Mouse (Mus musculus): ENCODE results near the gene Rnase10.
"Not testable (repeated sequence)": the region's sequence is repeated elsewhere in the genome, so short reads cannot be mapped to it uniquely, and the experiment has no call there.

Rnase10 gene

DNA sequence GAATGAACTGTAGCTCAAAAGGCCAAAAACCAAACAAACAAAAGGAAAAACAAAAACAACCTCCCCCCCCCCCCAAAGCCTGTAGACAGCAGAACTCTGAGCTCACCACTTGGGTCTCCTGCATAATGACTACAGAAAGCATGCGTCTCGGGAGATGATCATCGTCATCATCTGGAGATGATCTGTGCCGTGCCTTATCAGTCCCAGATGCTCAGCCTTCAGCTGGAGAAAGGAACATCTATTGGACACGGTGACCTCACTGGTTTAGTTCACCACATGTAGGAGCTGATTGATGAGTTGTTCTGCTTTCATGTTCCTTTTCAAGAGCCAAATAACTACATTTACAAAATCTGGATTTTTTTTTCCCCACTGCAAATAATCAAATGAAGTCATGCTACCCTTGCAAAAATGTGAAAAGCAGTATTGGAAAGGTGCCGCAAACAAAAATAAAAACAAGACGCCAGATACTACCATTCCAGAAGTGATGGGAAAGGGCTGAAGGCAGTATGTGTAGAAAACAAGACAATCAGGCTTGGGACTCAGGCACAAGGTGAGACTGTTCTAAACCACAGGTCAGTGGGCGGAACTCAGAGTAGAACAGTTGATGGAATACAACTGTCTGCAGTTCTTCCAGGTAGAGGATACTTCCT, at the start of gene Rnase10:
TSS of gene Rnase10 (plus strand) at position 600 of the 650 bp plus-strand sequence.
- no peak for DNase-seq (ENCODE audit: low spot score in 2 of 2)

DNA sequence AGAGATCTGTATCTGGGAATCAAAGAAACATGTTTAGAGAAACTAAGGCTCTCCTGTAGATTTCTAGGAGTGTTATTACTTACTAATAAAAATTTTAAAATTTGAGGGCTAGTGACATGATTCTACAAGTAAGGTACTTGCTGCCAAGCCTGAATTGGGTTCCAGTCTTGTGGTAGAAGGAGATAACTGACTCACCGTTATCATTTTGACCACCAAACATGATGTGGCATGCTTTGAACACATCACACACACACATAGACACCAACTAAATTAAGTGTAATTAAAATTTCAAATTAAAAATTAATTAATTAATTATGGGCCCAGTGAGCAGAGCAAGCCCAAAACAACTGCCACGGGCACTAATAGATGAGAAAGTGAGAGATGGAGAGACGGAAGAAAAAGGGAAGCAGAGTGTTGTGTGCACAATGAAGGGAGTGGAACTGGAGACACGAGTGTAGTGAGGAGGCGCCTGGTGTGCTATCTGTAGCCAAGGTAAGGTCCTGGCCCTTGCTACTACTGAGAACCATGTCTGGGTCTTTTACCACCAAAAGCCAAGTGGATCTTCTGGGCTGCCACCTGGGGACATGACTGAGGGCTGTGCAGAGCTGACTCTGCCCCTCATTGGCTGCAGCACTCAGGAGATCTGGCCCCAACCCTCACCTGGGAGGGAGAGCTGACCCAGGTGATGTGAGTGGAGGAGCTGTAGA, 49.1 kb upstream of the Rnase10 start:
- not testable (repeated sequence) for DNase-seq (ENCODE audit: low spot score in 2 of 2)

DNA sequence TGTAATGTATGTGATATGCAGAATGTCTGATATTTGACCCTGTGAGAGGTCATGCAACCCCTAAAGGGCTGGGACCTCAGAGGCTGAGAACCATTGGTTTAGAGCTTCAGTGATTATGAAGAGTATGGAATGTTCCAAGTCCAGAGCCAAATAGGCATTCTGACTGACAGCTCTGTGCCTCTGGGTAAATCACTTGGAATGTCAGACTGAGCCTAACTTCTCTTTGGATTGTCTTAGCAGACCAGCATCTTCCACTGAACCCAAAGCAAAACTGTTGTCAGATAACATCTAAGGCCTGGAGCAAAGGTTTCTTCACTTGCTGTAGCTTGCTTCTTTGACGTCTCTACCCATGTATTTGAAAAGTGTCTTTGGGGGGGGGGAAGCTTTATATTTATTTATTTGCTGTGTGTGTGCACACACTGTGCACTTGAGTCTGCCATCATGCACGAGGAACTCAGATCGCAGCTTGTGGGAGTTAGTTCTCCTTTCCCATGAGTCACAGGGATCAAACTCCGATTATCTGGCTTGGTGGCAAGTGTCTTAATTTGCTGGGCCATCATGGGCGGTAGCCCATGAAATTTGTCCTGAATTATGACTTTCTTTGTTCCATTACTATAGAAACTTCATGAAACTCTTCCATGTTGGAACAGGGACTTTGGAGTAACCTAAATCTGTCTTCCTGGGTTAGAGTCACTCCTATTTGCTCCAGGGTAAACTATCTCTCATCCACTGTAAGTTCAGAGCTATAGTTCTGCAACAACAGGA, 39.2 kb upstream of the Rnase10 start:
- DNase-seq (ENCODE audit: low spot score in 2 of 2) = no peak

DNA sequence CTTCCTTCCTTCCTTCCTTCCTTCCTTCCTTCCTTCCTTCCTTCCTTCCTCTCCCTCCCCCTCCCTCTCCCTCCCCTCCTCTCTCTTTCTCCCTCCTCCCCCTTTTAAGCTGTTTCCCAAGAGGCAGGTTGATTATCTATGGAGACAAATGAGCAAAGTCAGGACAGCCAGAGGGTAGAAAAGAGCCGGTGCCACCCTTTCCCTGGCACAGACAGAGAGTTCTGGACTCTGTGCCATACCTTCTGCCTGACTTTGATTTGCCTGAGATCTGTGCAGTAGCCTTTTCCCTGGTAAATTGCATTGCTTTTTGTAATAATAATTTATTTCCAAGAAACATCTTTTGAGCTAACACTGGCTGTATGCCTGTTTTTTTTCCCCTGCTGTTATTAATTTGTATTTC, 38.5 kb upstream of the Rnase10 start:
- no peak for DNase-seq (ENCODE audit: low spot score in 2 of 2)

DNA sequence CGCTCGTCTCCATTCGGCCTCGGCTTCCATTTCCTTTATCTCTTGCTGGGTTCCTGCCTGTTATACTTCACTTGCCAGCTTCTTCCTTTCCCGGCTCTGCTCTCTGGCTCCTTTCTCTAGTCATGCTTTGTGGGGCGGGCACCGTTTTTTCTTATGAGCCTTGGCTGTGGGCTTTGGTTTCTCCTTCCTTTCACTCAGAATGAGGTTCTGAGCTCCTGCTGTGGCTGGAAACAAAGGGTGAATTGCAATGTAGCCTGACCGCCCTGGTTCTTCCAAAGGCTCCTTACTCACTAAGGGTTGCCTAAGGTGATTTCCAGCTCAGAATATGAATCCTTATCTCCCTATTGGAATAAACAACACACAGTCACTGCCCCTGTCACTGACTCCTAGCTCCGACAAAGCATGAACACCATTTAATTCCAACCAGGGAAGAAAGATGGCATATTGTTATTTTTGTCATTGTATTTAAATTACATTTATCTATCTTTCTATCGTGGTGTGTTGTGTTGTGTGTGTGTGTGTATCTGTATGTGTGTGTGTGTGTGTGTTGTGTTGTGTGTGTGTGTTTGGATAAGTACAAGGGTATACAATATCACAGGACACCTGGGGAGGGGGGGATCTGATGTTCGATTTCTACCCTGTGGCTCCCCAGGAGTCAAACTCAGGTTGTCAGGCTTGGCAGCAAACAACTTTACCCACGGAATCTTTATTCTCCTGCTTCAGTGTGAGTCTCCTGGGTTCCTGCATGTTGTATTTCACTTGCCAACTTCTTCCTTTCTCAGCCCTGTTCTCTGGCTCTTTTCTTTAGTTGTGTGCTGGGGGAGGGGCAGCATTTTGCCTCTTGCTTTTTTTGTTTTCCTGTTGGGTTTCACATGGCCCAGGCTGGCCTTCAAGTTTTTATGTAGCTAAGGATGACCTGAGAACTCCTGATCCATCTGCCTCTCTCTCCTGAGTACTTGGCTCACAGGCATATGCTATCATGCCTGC, 37.7 kb upstream of the Rnase10 start:
- peak; percentile 26 to 62 for DNase-seq (ENCODE audit: low spot score in 2 of 2)

- DNase-seq (ENCODE audit: low spot score in 2 of 2) = no peak
Measured at GRCm38 (mm10) chr14:50970822-50971221, 36.7 kb upstream of the Rnase10 start.

DNA sequence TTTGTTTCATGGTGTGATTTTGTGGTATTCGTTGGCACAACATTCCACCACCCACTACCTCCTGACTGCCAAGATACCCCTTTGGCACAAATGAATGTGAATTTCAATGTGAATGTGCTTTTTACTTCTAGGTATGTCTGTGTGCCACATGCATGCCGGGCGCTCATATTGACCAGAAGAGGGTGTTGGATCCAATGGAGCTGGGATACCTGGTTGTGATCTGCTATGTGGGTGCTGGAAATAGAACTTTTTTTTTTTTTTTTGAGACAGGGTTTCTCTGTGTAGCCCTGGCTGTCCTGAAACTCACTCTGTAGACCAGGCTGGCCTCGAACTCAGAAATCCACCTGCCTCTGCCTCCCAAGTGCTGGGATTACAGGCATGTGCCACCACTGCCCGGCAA, 34.5 kb upstream of the Rnase10 start:
- not testable (repeated sequence) for DNase-seq (ENCODE audit: low spot score in 2 of 2)

- no peak for DNase-seq (ENCODE audit: low spot score in 2 of 2)
Measured at GRCm38 (mm10) chr14:50973700-50974099, 33.9 kb upstream of the Rnase10 start.

DNA sequence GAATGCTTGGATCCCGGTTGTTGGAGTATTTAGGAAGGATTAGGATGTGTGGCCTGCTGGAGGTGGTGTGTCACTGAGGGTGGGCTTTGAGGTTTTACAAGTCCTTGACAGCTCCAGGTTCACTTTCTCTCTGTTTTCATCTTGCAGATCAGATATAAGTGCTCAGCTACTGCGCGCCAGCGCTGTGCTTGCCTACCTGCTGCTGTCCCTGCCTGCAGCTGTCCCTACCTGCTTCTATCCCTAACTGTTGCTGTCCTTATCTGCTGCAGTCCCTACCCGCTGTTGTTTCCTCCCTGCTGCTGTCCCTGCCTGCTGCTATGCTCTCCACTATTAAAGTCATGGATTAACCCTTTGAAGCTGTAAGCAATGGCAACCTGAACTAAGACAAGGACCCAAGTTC, 32.5 kb upstream of the Rnase10 start:
- no peak for DNase-seq (ENCODE audit: low spot score in 2 of 2)

GRCm38 (mm10) chr14:50976674-50977073, 30.9 kb upstream of the Rnase10 start:
- no peak for DNase-seq (ENCODE audit: low spot score in 2 of 2)

DNA sequence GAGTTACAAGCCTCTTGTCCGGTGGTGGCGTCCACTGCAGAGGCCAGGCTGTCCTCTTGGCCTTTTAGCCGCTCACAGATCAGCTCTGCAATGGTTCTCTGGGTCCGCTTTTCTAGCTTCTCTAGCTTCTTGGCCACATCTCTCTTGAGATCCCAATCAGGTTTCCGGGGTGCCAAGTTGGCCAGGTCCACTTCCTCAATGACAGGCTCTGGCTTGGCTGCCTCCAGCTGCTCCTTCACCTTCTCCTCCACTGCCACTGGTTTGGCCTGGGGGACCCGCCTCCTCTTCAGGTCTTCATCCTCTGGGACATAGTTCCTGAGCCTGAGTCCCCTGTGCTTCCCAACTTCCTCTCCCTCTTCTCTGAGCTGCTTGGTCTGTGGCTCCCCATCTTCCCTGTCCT, 29.1 kb upstream of the Rnase10 start:
- DNase-seq (ENCODE audit: low spot score in 2 of 2) = not testable (repeated sequence)

- DNase-seq (ENCODE audit: low spot score in 2 of 2) = no peak
Measured at GRCm38 (mm10) chr14:50979631-50980030, 27.9 kb upstream of the Rnase10 start.

GRCm38 (mm10) chr14:50981207-50981606, 26.3 kb upstream of the Rnase10 start:
- DNase-seq (ENCODE audit: low spot score in 2 of 2) = no peak

DNA sequence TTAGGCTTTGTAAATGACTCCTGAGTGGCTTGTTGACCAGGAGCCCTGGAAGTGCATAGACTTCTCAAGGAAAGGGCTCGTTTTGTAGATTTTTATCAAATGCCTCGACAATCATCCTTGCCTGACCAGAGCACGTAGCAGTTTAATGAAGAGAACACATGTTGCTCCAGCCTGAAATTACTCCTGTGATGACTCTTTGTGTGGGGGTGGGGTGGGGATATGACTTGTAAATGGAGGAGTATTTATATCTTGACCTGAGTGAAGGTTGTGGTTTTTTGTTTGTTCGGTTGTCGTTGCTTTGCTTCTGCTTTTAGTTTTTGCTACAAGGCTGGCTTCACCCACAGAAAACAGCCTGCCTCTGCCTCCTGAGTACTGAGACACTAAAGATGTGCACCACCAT, 25.7 kb upstream of the Rnase10 start:
- DNase-seq (ENCODE audit: low spot score in 2 of 2) = no peak

- DNase-seq (ENCODE audit: low spot score in 2 of 2) = no peak
Measured at GRCm38 (mm10) chr14:50987668-50988067, 19.9 kb upstream of the Rnase10 start.

DNA sequence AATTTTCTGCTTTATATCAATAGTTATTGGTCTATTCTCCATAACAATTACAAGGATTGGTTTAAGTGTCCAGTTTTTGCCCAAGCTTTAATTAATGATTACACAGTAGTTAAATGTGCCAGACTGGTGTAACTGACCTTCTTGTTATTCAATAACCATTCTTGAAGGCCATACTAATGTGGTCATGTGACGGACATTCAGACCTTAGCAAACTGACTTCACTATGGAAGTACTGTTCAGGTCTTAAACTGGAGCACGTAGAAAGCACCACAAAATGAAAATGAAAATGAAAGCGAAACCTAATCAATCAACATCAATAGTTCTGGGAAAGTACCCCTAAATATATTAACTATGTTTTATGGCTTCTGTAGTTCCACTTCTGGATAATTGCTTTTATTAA, 16.5 kb upstream of the Rnase10 start:
- DNase-seq (ENCODE audit: low spot score in 2 of 2) = no peak

- no peak for DNase-seq (ENCODE audit: low spot score in 2 of 2)
Measured at GRCm38 (mm10) chr14:50997088-50997487, 10.5 kb upstream of the Rnase10 start.

DNA sequence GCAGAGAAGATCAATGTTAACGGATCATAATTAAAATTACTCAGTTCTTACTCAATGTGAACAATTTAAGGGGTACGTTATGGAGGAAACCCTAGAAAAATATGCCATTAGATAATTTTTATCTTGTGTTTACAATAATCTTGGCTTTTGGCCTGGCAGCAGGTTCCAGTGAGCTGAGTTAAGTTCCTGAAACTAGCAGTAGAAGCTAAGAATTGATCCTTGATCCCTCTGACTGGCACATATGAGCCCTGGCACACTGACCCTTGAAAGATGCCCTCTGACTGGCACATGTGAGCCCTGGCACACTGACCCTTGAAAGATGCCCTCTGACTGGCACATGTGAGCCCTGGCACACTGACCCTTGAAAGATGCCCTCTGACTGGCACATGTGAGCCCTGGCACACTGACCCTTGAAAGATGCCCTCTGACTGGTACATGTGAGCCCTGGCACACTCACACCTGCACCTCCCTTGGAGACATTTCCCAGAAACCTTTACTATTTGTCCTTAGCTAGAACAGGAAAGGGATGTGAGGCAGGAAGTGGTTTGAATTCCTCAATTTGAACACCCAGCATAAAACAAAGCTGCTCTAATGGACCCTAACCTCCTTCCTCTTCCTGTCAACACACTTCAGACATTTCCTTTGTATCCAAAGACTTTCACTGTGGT, 9.4 kb upstream of the Rnase10 start:
- DNase-seq (ENCODE audit: low spot score in 2 of 2) = no peak

DNA sequence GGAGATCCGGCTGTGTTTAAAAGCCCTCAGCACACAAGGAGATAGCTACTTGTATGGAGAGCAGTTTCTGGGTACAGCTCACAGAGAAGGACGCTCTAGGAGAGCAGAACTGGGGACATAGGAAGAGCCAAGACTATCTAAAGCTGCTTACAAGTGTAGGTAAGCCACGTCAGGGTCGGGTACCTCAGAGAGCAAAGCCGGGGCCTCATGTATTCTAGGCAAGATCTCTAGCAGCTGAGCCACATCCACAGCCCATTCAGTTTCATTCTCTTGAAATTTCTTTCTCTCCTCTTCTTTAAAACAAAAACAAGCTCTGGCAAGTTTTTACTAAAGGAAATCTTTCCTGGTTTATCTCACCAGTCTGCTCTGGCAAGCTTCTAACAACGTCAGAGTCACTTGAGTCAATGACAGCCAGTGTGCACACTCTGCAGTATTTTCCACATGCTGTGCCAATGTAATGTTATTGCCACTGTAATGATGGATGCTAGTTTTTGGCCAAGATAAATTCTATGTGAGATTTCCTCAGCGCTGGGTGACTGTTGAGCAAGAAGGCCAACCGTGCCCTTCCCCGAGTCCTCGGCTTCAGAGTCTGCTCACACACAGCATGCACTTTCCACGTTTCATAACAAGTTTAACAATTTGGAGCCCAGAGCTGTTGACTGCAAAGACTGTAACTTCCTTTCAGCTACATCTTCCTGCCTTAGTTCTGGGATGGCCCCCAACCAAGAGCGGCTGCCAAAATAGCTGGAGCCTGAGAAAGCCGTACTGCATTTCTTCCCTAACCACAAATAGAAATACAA, 563 bp downstream of the Rnase10 start:
- DNase-seq (ENCODE audit: low spot score in 2 of 2) = peak; percentile 31 to 55

GRCm38 (mm10) chr14:51008781-51009180, 1.2 kb downstream of the Rnase10 start:
- no peak for DNase-seq (ENCODE audit: low spot score in 2 of 2)
